Mouse (Mus musculus) ES-E14 (cell line): Measurements from ENCODE around the gene Cd96.

Experiments used
- CHD2 ChIP-seq: IDR thresholded peaks from 2 replicates; pipeline ENCODE4 v1.6.1; 2014; ENCODE audit warnings: mild to moderate bottlenecking, low read depth, low read length, inconsistent platforms
- HCFC1 ChIP-seq: IDR thresholded peaks from 2 replicates; pipeline ENCODE4 v1.6.1; 2012; ENCODE audit warnings: low read length, inconsistent platforms, borderline replicate concordance; ENCODE audit not compliant: insufficient read depth

GRCm38 (mm10) chr16:46148661-46149341 is 28.8 kb upstream of the Cd96 start:
- TF ChIP-seq HCFC1 (no peak), CHD2 (no peak)
